Mouse (Mus musculus): ENCODE measurements around the gene Iqgap1.
"Not testable (repeated sequence)": the region's sequence is repeated elsewhere in the genome, so short reads cannot be mapped to it uniquely, and the experiment has no call there.

The Iqgap1 gene

GRCm38 (mm10) chr7:80842132-80842531, 16.4 kb upstream of the Iqgap1 start:
- no peak for DNase-seq

- no peak for DNase-seq
Measured at GRCm38 (mm10) chr7:80840937-80841336, 15.2 kb upstream of the Iqgap1 start.

- DNase-seq: no peak
Measured at GRCm38 (mm10) chr7:80840241-80840640, 14.5 kb upstream of the Iqgap1 start.

- DNase-seq: no peak
Measured at GRCm38 (mm10) chr7:80839755-80840154, 14.0 kb upstream of the Iqgap1 start.

- DNase-seq: no peak
Measured at GRCm38 (mm10) chr7:80838247-80838646, 12.5 kb upstream of the Iqgap1 start.

GRCm38 (mm10) chr7:80837736-80838135, 12.0 kb upstream of the Iqgap1 start:
- DNase-seq: no peak

GRCm38 (mm10) chr7:80835984-80836652, 10.3 kb upstream of the Iqgap1 start:
- DNase-seq: no peak

- DNase-seq: no peak
Measured at GRCm38 (mm10) chr7:80833651-80834532, 8.1 kb upstream of the Iqgap1 start.

- not testable (repeated sequence) for DNase-seq
Measured at GRCm38 (mm10) chr7:80832996-80833650, 7.3 kb upstream of the Iqgap1 start.

- DNase-seq: no peak
Measured at GRCm38 (mm10) chr7:80832191-80832590, 6.4 kb upstream of the Iqgap1 start.

- DNase-seq: no peak
Measured at GRCm38 (mm10) chr7:80830193-80830803, 4.5 kb upstream of the Iqgap1 start.

GRCm38 (mm10) chr7:80828146-80828860, 2.5 kb upstream of the Iqgap1 start:
- no peak for DNase-seq

- no peak for DNase-seq
Measured at GRCm38 (mm10) chr7:80823875-80824682, 1.7 kb downstream of the Iqgap1 start.

GRCm38 (mm10) chr7:80823267-80823666, 2.5 kb downstream of the Iqgap1 start:
- DNase-seq: no peak

- no peak for DNase-seq
Measured at GRCm38 (mm10) chr7:80820838-80821237, 4.9 kb downstream of the Iqgap1 start.

- DNase-seq: no peak
Measured at GRCm38 (mm10) chr7:80816641-80817040, 9.1 kb downstream of the Iqgap1 start.

- DNase-seq: no peak
Measured at GRCm38 (mm10) chr7:80813397-80813796, 12.4 kb downstream of the Iqgap1 start.

- no peak for DNase-seq
Measured at GRCm38 (mm10) chr7:80806331-80806730, 19.4 kb downstream of the Iqgap1 start.

GRCm38 (mm10) chr7:80803173-80803872, 22.5 kb downstream of the Iqgap1 start:
- peak; percentile 93 for DNase-seq

- no peak for DNase-seq
Measured at GRCm38 (mm10) chr7:80802412-80803160, 23.2 kb downstream of the Iqgap1 start.
